Mouse (Mus musculus): ENCODE measurements at regions not wholly inside any gene's neighbourhood (a gene's known extent, or its start where the extent isn't known, plus 50 kb on each side); places are given as distances from the start of the nearest gene placed in this dataset.

GRCm38 (mm10) chr16:79986746-79987145 lies 895.8 kb upstream of the Tmprss15 start:
- no peak for DNase-seq (ENCODE audit: low spot score)
- H3K36me3 ChIP-seq (ENCODE audit: insufficient read depth, low read length): no peaks in the 10 kb centered on the region
- no peaks in the 10 kb centered on the region for H3K27me3 ChIP-seq (ENCODE audit: insufficient read depth, low read length)
- TF ChIP-seq CTCF (IDR thresholded peaks at IDR 0.05; ENCODE audit: low read depth): no peak
- ATAC-seq: no peak
- no peak overlapping the region for H3K4me3 ChIP-seq (ENCODE audit: low read length)
- no peak overlapping the region for H3K27ac ChIP-seq
- 68% methylated on average over 2 of the region's 2 CpGs for WGBS
- H3K4me1 ChIP-seq (ENCODE audit: insufficient read depth, low read length): no peaks in the 10 kb centered on the region
- no peaks in the 10 kb centered on the region for H3K9me3 ChIP-seq (ENCODE audit: low read length)
- H3K9ac ChIP-seq (replicated peaks; ENCODE audit: low read length): no peak overlapping the region
- H3K4me2 ChIP-seq (ENCODE audit: low read depth, low read length): no peak overlapping the region

DNA sequence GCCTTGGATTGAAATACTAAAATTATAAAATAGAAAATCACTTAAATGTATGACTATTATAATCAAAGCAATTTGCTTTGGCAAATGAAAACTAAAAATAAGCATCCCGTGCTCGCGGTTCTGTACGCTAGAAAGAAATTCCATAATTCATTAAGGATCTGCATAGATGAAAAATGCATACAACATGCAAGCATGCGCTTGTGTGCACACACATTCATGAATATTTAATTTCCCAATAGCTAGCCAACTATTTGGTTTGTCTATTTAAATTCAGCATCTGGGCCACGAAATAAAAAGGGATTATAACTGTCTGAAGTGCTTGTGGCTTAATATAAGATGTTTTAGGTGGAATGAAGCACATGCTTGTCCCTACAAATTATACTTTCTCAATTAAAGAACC lies 881.2 kb upstream of the Tmprss15 start:
- no peak for TF ChIP-seq CTCF (IDR thresholded peaks at IDR 0.05; ENCODE audit: low read depth)
- no peaks in the 10 kb centered on the region for H3K4me1 ChIP-seq (ENCODE audit: insufficient read depth, low read length)
- no peaks in the 10 kb centered on the region for H3K27me3 ChIP-seq (ENCODE audit: insufficient read depth, low read length)
- DNase-seq (ENCODE audit: low spot score): no peak
- no peak overlapping the region for H3K4me3 ChIP-seq (ENCODE audit: low read length)
- no peak overlapping the region for H3K4me2 ChIP-seq (ENCODE audit: low read depth, low read length)
- ATAC-seq: no peak
- no peak overlapping the region for H3K9ac ChIP-seq (replicated peaks; ENCODE audit: low read length)
- 57% methylated on average over 6 of the region's 6 CpGs for WGBS
- no peaks in the 10 kb centered on the region for H3K36me3 ChIP-seq (ENCODE audit: insufficient read depth, low read length)
- H3K9me3 ChIP-seq (ENCODE audit: low read length): no peaks in the 10 kb centered on the region
- H3K27ac ChIP-seq: no peak overlapping the region

GRCm38 (mm10) chr16:79937042-79937441 lies 846.1 kb upstream of the Tmprss15 start:
- WGBS: 68% methylated on average over 2 of the region's 2 CpGs
- DNase-seq (ENCODE audit: low spot score) (no peak), ATAC-seq (no peak)
- Histone ChIP-seq H3K36me3 (ENCODE audit: insufficient read depth, low read length) (no peaks in the 10 kb centered on the region), H3K27me3 (ENCODE audit: insufficient read depth, low read length) (no peaks in the 10 kb centered on the region), H3K27ac (no peak overlapping the region), H3K9ac (replicated peaks; ENCODE audit: low read length) (no peak overlapping the region), H3K4me3 (ENCODE audit: low read length) (no peak overlapping the region), H3K9me3 (ENCODE audit: low read length) (no peaks in the 10 kb centered on the region), H3K4me2 (ENCODE audit: low read depth, low read length) (no peak overlapping the region), H3K4me1 (ENCODE audit: insufficient read depth, low read length) (no peaks in the 10 kb centered on the region)
- TF ChIP-seq CTCF (IDR thresholded peaks at IDR 0.05; ENCODE audit: low read depth): no peak

DNA sequence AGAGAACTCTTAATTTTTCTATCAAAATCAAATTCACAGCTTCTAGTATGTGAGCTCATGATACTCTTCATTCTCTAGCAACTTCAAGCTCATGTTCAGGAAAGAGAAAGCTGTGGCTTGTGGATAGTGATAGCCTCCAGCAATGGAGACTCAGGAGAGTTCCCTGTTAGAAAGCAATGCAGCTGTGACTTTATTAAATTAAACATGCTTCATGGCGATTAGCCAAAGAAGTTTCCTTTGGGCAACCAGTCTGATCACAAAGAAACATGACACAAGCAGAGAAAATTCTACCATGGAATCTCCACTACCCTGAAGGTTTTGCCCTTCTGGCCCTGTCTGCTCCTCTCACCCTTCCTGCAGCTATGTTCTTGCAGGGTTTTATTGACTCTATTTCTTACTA lies 816.2 kb upstream of the Tmprss15 start:
- no peak overlapping the region for H3K4me2 ChIP-seq (ENCODE audit: low read depth, low read length)
- ATAC-seq (no peak), DNase-seq (ENCODE audit: low spot score) (peak; percentile 15)
- 50% methylated on average over 1 of the region's 1 CpGs for WGBS
- no peak overlapping the region for H3K4me3 ChIP-seq (ENCODE audit: low read length)
- H3K27me3 ChIP-seq (ENCODE audit: insufficient read depth, low read length): no peaks in the 10 kb centered on the region
- no peaks in the 10 kb centered on the region for H3K4me1 ChIP-seq (ENCODE audit: insufficient read depth, low read length)
- no peaks in the 10 kb centered on the region for H3K9me3 ChIP-seq (ENCODE audit: low read length)
- H3K36me3 ChIP-seq (ENCODE audit: insufficient read depth, low read length): no peaks in the 10 kb centered on the region
- H3K27ac ChIP-seq: no peak overlapping the region
- H3K9ac ChIP-seq (replicated peaks; ENCODE audit: low read length): no peak overlapping the region
- no peak for TF ChIP-seq CTCF (IDR thresholded peaks at IDR 0.05; ENCODE audit: low read depth)

- Histone ChIP-seq H3K9ac (replicated peaks; ENCODE audit: low read length) (no peak overlapping the region), H3K36me3 (ENCODE audit: insufficient read depth, low read length) (no peaks in the 10 kb centered on the region), H3K4me1 (ENCODE audit: insufficient read depth, low read length) (no peaks in the 10 kb centered on the region), H3K27me3 (ENCODE audit: insufficient read depth, low read length) (no peaks in the 10 kb centered on the region), H3K4me2 (ENCODE audit: low read depth, low read length) (no peak overlapping the region), H3K4me3 (ENCODE audit: low read length) (no peak overlapping the region), H3K9me3 (ENCODE audit: low read length) (no peaks in the 10 kb centered on the region), H3K27ac (no peak overlapping the region)
- DNase-seq (ENCODE audit: low spot score) (peak; percentile 62), ATAC-seq (no peak)
- 67% methylated on average over 2 of the region's 2 CpGs for WGBS
- peak; percentile 42 for TF ChIP-seq CTCF (IDR thresholded peaks at IDR 0.05; ENCODE audit: low read depth)
Observed at GRCm38 (mm10) chr16:79901467-79901866, 810.6 kb upstream of the Tmprss15 start.

DNA sequence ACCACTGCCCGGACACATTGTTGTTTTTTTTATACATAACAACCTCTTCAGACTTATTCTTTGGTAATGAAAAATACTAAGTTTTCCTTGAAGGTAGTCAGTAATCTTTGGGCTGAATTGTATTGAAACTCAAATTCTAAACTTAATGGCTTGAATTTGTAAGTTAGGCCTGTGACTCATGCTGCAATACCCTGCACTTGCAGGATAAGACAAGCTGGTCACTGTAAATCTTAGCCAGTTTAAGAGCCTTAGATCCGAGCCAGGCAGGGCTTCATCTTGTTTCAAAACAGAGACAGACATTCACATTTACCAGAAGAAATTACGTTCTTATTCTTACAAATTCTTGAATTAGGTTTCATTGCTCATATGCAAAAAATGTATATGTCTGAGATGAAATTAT lies 791.0 kb upstream of the Tmprss15 start:
- Histone ChIP-seq H3K36me3 (ENCODE audit: insufficient read depth, low read length) (no peaks in the 10 kb centered on the region), H3K4me3 (ENCODE audit: low read length) (no peak overlapping the region), H3K27me3 (ENCODE audit: insufficient read depth, low read length) (no peaks in the 10 kb centered on the region), H3K9me3 (ENCODE audit: low read length) (no peaks in the 10 kb centered on the region), H3K27ac (no peak overlapping the region), H3K9ac (replicated peaks; ENCODE audit: low read length) (no peak overlapping the region), H3K4me2 (ENCODE audit: low read depth, low read length) (no peak overlapping the region), H3K4me1 (ENCODE audit: insufficient read depth, low read length) (no peaks in the 10 kb centered on the region)
- 89% methylated on average over 3 of the region's 3 CpGs for WGBS
- ATAC-seq (no peak), DNase-seq (ENCODE audit: low spot score) (no peak)
- TF ChIP-seq CTCF (IDR thresholded peaks at IDR 0.05; ENCODE audit: low read depth): no peak

- H3K27ac ChIP-seq: no peak overlapping the region
- ATAC-seq (no peak), DNase-seq (ENCODE audit: low spot score) (no peak)
- H3K9me3 ChIP-seq (ENCODE audit: low read length): no peaks in the 10 kb centered on the region
- no peak overlapping the region for H3K4me3 ChIP-seq (ENCODE audit: low read length)
- no peak for TF ChIP-seq CTCF (IDR thresholded peaks at IDR 0.05; ENCODE audit: low read depth)
- no peaks in the 10 kb centered on the region for H3K36me3 ChIP-seq (ENCODE audit: insufficient read depth, low read length)
- 87% methylated on average over 4 of the region's 4 CpGs for WGBS
- no peak overlapping the region for H3K9ac ChIP-seq (replicated peaks; ENCODE audit: low read length)
- no peaks in the 10 kb centered on the region for H3K27me3 ChIP-seq (ENCODE audit: insufficient read depth, low read length)
- no peaks in the 10 kb centered on the region for H3K4me1 ChIP-seq (ENCODE audit: insufficient read depth, low read length)
- no peak overlapping the region for H3K4me2 ChIP-seq (ENCODE audit: low read depth, low read length)
Observed at GRCm38 (mm10) chr16:79878063-79878462, 787.2 kb upstream of the Tmprss15 start.

All from hindbrain, postnatal 0 days (tissue).